Mouse (Mus musculus) R1 (cell line): ENCODE results near the gene Tspan2.

Experiments
- DNase-seq: peaks from one replicate; pipeline ENCODE4 v3.0.0-alpha.2; 2018; ENCODE audit warnings: low read depth, low spot score

Gene Tspan2

GRCm38 (mm10) chr3:102734313-102735030 is at the start of gene Tspan2:
TSS of gene Tspan2 (plus strand) at chr3:102734529.
- peak; percentile 54 for DNase-seq

GRCm38 (mm10) chr3:102686861-102687260 is 47.5 kb upstream of the Tspan2 start:
- DNase-seq, result no peak

DNA sequence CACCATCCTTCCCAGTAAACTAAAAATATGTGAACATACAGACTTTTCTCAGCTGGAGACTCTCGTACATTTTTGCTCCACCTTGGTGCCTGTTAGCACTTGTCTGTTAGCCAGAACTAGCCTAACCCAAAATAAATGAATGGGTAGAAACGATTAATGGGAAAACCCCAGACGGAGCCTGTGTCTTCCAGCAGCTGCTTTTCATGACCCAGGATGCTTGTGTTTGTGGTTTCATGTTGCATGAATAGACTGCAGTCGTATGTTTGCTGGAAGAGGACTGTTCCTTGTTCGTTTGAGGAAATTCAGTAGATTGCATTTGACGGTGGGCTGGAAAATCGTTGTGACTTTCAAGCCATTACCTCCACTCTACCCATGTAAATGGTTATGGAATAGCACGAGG is 46.5 kb upstream of the Tspan2 start:
- no peak for DNase-seq

GRCm38 (mm10) chr3:102691802-102692484 is 42.4 kb upstream of the Tspan2 start:
- DNase-seq, result peak; percentile 66

GRCm38 (mm10) chr3:102692758-102693325 is 41.5 kb upstream of the Tspan2 start:
- no peak for DNase-seq

- DNase-seq, result no peak
Observed at GRCm38 (mm10) chr3:102698127-102698526, 36.2 kb upstream of the Tspan2 start.

DNA sequence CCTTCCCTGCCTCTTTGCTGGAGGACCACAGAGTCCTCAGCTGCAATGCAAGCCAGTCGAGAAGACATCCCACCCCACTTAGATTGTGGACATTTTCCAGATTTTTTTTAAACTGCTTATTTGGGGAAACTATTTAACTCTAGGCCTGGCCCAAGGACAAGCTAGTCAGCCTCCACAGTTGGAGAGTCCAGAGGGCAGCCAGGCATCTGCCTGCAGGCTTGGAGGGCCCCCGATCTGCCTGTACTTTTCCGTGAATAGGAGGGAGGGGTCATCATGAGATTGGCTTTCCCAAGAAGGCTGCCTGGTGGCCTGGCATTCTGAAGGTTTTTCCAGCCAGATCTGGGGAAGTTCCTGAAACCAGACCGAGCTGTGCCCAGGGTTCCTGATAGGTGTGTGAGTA is 33.0 kb upstream of the Tspan2 start:
- no peak for DNase-seq

GRCm38 (mm10) chr3:102701902-102702544 is 32.3 kb upstream of the Tspan2 start:
- DNase-seq, result peak; percentile 93

DNA sequence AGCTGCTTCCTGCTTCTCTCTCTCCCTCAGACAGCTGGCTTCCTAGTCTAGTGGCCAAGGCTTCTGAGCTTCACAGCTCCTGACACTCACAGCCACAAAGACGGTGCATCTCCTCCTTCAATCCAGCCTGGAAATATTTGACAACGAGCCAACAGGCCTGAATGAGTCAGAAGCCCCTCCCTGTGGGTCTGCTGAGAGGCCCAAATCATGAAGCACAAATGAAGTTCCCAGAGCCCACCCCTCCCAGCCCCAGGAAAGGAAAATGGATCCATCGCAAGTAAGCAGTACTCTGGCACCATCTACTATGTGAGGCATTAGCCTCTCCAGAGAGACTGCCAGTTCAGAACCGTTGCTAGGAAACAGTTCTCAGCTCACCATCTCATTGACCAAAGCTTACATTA is 30.3 kb upstream of the Tspan2 start:
- DNase-seq, result no peak

DNA sequence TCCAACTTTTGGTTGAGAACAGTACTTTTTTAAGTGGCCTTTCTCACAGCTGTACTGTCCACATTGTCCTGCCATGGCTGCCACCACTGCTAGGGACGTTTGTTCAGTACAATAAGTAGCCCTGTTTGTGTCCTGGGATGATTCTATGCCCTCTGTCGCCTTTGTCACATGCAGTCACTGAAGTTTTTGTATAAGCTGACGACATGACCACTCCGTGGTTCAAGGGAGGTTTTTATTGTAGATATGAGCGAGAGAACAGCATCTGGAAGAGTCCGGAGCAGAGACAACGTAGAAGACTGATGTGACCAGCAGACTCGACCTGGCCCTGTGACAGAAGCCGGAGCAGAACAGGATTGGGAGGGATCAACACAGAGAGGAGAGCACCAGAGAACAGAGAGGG is 25.7 kb upstream of the Tspan2 start:
- DNase-seq, result no peak

DNA sequence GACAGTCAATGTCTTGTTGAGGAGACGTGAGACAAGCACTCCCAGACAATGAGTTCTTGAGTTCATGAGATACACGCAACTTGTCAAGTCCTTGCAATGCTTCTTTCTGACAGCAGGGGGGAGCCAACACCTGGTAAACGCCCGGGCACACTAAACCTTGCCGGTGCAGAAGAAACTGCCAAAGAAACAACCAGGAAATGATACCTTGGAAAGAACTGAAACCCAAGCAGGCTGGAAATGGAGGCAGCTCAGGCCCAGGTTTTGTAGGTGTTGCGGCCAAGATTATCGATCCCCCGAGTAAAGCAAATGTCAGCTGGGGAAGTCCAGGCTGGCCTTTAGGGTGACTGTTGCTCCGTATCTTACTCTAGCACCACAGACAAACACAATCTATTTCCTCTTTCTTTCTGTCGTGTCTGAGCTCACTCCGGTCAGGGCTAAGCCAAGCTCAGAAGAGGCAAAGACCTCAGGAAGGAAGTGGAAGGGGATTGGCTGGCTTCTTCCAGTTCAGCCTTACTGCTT is 19.2 kb upstream of the Tspan2 start:
- DNase-seq, result peak; percentile 90

DNA sequence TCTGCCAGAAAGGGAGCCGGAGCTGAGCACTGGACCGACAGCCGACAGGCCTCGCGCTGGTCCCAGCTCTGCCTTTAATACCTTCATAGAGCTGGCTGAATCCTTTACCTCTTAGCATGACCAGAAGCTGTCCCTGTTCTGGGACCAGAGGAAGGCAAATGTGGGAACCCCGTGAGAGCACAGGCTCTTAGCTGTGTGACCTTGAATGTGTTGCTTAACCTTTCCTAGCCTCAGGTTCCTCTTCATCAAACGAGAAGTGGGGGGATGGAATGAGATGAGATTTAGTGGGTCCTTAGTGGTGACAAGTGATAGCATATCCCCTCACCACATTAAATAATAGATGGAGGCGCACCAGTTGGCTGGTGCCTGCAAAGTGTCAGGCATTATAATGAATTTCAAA is 18.5 kb upstream of the Tspan2 start:
- no peak for DNase-seq

GRCm38 (mm10) chr3:102717586-102718285 is 16.6 kb upstream of the Tspan2 start:
- DNase-seq, result peak; percentile 96

DNA sequence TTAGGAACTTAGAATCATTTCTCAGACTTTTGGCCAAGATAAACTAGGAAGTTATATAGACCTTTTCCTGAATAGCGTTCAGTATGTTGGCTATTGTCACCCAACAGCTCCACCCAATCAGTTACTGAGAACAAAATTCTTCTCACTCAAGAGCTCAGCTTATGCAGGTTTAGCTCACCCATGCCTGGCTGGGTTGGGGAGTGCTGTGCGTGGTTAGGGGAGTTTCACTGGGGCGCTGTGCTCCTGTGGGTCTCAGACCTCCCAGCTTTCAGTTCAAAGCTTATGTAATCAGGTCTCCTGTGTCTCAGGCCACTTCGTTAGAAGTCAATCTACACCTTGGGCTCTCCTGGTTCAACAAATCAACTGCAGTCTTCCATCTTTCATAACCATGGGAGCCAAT is 11.2 kb upstream of the Tspan2 start:
- DNase-seq, result no peak

DNA sequence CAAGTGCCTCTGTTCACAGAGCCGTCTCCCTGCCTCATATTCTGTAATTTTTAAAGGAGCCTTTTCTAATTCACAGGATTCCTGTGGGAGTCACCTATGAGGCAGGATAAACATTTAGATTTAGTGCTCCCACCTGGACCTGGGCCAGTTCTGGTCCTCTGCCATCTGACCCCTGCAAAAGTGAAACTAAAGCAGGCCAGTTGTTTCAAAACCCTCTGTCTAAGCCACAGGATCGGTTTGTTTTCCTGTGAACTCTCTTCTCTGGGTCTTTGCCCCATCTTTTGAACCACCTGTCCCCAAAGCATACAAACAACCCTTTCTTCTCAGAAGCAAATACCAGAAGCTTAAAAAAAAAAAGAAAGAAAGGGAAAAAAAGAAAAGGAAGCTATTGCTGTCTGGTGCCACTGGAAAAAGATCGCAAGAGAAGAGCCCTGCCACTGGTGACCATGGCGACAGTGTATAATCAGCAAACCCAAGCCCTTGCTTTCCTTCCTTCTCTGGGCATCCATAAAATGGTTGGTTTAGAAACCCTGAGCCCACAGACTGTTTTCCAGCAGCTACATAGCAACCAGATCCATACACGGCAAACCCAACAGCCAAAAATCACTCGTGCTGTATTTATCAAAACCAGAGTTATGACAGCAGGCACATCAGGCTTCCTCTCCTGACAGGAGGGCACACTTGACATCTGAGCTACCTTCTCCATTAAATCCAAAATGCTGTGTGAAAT is 10.3 kb upstream of the Tspan2 start:
- no peak for DNase-seq

DNA sequence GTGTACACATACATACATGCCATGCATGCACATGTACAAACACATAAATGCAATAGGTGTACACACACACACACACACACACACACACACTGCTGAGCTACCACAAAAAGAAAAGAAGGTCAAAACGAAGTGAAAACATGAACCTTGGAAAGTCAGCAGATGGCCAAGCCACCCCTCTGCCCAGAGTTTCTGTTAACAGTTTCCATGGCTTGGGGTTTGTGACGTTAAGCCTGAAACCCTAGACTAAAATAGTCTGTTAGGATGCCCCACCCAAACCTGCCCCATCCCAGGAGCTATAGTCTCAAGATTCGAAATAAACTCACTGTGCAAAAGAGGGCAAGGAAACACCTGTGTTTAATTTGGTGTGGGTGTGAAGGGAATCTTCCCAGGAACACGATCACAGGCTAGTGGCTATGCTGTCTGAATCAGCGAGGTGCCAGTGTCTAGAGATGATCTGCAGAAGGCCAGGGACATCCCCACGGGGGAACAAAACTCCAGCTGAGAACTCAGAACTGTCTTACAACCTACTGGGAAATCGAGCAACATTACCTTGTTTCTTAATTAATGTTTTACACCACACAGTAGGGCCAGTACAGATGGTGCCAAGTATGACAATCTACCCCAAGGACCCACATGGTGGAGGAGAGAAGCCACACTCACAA is 9.4 kb upstream of the Tspan2 start:
- DNase-seq, result no peak

DNA sequence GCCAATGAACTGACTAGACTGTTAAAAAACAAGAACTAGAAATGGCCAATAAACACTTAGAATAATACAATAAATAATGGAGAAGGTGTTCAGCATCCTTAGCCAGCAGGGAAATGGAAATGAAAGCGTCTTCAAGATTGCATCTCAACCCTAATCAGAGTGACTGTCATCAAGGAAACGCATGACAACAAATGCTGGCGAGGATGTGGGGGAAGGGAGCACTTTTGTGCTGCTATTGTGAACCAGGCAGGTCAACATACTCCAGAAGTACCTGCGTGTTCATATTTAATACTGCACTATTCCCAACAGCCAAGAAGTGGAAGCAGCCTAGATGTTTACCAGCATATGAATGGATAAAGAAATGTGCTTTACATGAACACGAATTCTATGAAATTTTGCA is 4.9 kb upstream of the Tspan2 start:
- DNase-seq, result no peak

GRCm38 (mm10) chr3:102731112-102731511 is 3.2 kb upstream of the Tspan2 start:
- DNase-seq, result no peak

GRCm38 (mm10) chr3:102732619-102733018 is 1.7 kb upstream of the Tspan2 start:
- DNase-seq, result no peak

DNA sequence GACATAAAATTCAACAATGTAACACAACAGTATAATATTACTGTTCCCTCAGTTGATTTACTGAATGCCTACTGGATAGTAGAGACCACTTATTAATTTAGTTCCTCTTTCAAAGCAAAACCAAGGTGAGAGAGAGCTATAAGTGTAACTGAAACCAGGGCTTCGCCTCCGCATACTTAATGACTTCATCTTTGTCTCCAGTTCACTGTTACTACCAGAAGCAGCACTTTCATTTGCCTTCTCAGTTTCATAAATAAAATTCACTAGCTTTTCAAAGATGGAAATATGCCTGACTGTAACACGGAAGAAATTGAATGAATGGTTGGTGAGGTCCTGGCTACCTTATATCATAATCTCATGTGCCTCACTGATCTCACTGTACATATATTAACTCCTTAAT is 1.3 kb upstream of the Tspan2 start:
- no peak for DNase-seq
